In genomic region chr8:79059361-79059760, GRCm38 (mm10) we compare ENCODE assay signal across 17 mouse cellular contexts. TPM values are rescaled to one million over a fixed set of nuclear protein-coding genes. Genes with fewer than 3 reads are reported as not detected.
DNase-seq lines count a peak whose midpoint lies in the region; ATAC-seq and TF ChIP-seq lines count a peak whose summit lies in the region.
"Had no signal": no experiment of that assay in that cellular context is flagged by ENCODE, and none has a peak within 500 bp of the region (broad histone marks: within the 10 kb centered on the region; RNA-seq: fewer than 3 reads in every experiment).

No protein-coding gene starts in this region.

- TF ChIP-seq EP300 in heart, adult 2 months (IDR thresholded peaks at IDR 0.05; ENCODE audit: insufficient read depth, low read depth, low read length): no peak
- TF ChIP-seq EP300 in lung, postnatal 0 days (IDR thresholded peaks at IDR 0.05): no peak
- TF ChIP-seq EP300 in stomach, postnatal 0 days (optimal IDR thresholded peaks at IDR 0.05): no peak

- no peak for TF ChIP-seq POLR2A in heart, adult 2 months (IDR thresholded peaks at IDR 0.05; ENCODE audit: insufficient read depth, low read depth, low read length)
- no peak for TF ChIP-seq POLR2A in embryonic fibroblast, embryonic 13.5 days (IDR thresholded peaks at IDR 0.05; ENCODE audit: low read depth, low read length)

- H3K9me3 ChIP-seq in heart, embryonic 11.5 days (replicated peaks; ENCODE audit: control insufficient read depth, low read length): no peaks in the 10 kb centered on the region
- H3K9me3 ChIP-seq in lung, postnatal 0 days (ENCODE audit: low read length): no peaks in the 10 kb centered on the region
- H3K9me3 ChIP-seq in stomach, postnatal 0 days (ENCODE audit: control insufficient read depth, low read length): no peaks in the 10 kb centered on the region
- H3K9me3 ChIP-seq: embryonic facial prominence, embryonic 15.5 days; heart, embryonic 12.5 days; liver, embryonic 15.5 days; neural tube, embryonic 13.5 days had no signal

- peak; percentile 25; the same call in 1 of the 2 replicates for TF ChIP-seq CTCF in heart, adult 2 months (IDR thresholded peaks at IDR 0.05)
- no peak for TF ChIP-seq CTCF in lung, postnatal 0 days (IDR thresholded peaks at IDR 0.05)
- TF ChIP-seq CTCF in embryonic fibroblast, embryonic 13.5 days (IDR thresholded peaks at IDR 0.05; ENCODE audit: borderline replicate concordance, insufficient read depth, low read length): no peak
- TF ChIP-seq CTCF in stomach, postnatal 0 days (IDR thresholded peaks at IDR 0.05; ENCODE audit: low read depth): peak; percentile 24; the same call in 1 of the 2 replicates

- no peak overlapping the region for H3K27ac ChIP-seq in heart, adult 2 months
- no peak overlapping the region for H3K27ac ChIP-seq in heart, embryonic 11.5 days (ENCODE audit: low read depth, low read length)
- H3K27ac ChIP-seq in lung, postnatal 0 days (ENCODE audit: low read length): no peak overlapping the region
- H3K27ac ChIP-seq in embryonic fibroblast, embryonic 13.5 days (ENCODE audit: insufficient read depth, low read length): peak overlapping the region; percentile 63
- H3K27ac ChIP-seq in stomach, postnatal 0 days (replicated peaks): no peak overlapping the region
- H3K27ac ChIP-seq: hindbrain, postnatal 0 days; liver, embryonic 15.5 days; neural tube, embryonic 13.5 days had no signal

- no peak overlapping the region for H3K4me3 ChIP-seq in heart, adult 2 months
- H3K4me3 ChIP-seq in heart, embryonic 11.5 days (ENCODE audit: low read depth, low read length): no peak overlapping the region
- no peak overlapping the region for H3K4me3 ChIP-seq in lung, postnatal 0 days (ENCODE audit: low read depth, low read length)
- no peak overlapping the region for H3K4me3 ChIP-seq in embryonic fibroblast, embryonic 13.5 days (ENCODE audit: insufficient read depth, low read length)
- no peak overlapping the region for H3K4me3 ChIP-seq in stomach, postnatal 0 days (ENCODE audit: low read depth, low read length)
- H3K4me3 ChIP-seq: embryonic facial prominence, embryonic 15.5 days; heart, embryonic 12.5 days; liver, embryonic 15.5 days; neural tube, embryonic 13.5 days had no signal

- 52% methylated on average over 4 of the region's 4 CpGs for WGBS in heart, adult 2 months
- WGBS in heart, embryonic 11.5 days (ENCODE audit: insufficient replicate concordance): 73% methylated on average over 4 of the region's 4 CpGs
- 56% methylated on average over 4 of the region's 4 CpGs for WGBS in lung, postnatal 0 days
- 58% methylated on average over 4 of the region's 4 CpGs for WGBS in stomach, postnatal 0 days

- no peak for ATAC-seq in heart, embryonic 11.5 days (replicated peaks; ENCODE audit: insufficient number of reproducible peaks, low FRiP score, low TSS enrichment)
- peak; percentile 17 for ATAC-seq in lung, postnatal 0 days
- ATAC-seq in stomach, postnatal 0 days (ENCODE audit: low FRiP score, low TSS enrichment): no peak
- ATAC-seq: forebrain, embryonic 14.5 days; hindbrain, postnatal 0 days had no signal

- H3K27me3 ChIP-seq in heart, adult 2 months (ENCODE audit: control insufficient read depth, insufficient read depth, low read length): no peaks in the 10 kb centered on the region
- no peaks in the 10 kb centered on the region for H3K27me3 ChIP-seq in heart, embryonic 11.5 days (ENCODE audit: control insufficient read depth, insufficient read depth, low read length)
- H3K27me3 ChIP-seq in lung, postnatal 0 days (replicated peaks; ENCODE audit: insufficient read depth, low read length): no peaks in the 10 kb centered on the region
- H3K27me3 ChIP-seq in stomach, postnatal 0 days (ENCODE audit: control insufficient read depth, insufficient read depth, low read length): no peaks in the 10 kb centered on the region
- H3K27me3 ChIP-seq: embryonic facial prominence, embryonic 15.5 days; heart, embryonic 12.5 days; liver, embryonic 15.5 days; neural tube, embryonic 13.5 days had no signal

- no peaks in the 10 kb centered on the region for H3K79me2 ChIP-seq in heart, adult 2 months (replicated peaks; ENCODE audit: control insufficient read depth, insufficient read depth, low read length)

- no peaks in the 10 kb centered on the region for H3K36me3 ChIP-seq in heart, adult 2 months (ENCODE audit: control insufficient read depth, insufficient read depth, low read length)
- peaks cover 19% of the 10 kb centered on the region for H3K36me3 ChIP-seq in heart, embryonic 11.5 days (ENCODE audit: control insufficient read depth, insufficient read depth, low read length)
- no peaks in the 10 kb centered on the region for H3K36me3 ChIP-seq in lung, postnatal 0 days (ENCODE audit: insufficient read depth, low read length)
- H3K36me3 ChIP-seq in stomach, postnatal 0 days (ENCODE audit: control insufficient read depth, insufficient read depth, low read length): no peaks in the 10 kb centered on the region; the same call in 1 of the 2 replicates
- H3K36me3 ChIP-seq: liver, embryonic 15.5 days had no signal

- H3K4me2 ChIP-seq in heart, embryonic 11.5 days: no peak overlapping the region
- no peak overlapping the region for H3K4me2 ChIP-seq in lung, postnatal 0 days (replicated peaks; ENCODE audit: low read depth, low read length)
- H3K4me2 ChIP-seq in stomach, postnatal 0 days (replicated peaks; ENCODE audit: low read depth): no peak overlapping the region
- H3K4me2 ChIP-seq: embryonic facial prominence, embryonic 15.5 days; heart, embryonic 12.5 days; liver, embryonic 15.5 days; neural tube, embryonic 13.5 days had no signal

- intact Hi-C loops in heart, adult 2 months (cut with DNase I): no loop called here

- DNase-seq in heart, adult 2 months: no peak
- no peak for DNase-seq in lung, postnatal 0 days (ENCODE audit: low spot score)
- DNase-seq in lung, postnatal 25 days (ENCODE audit: low spot score): no peak
- DNase-seq in stomach, postnatal 0 days (ENCODE audit: low spot score): no peak
- no peak for DNase-seq in layer of hippocampus, adult 9-10 months (ENCODE audit: low spot score)
- no peak for DNase-seq in thymus, postnatal 14 days
- DNase-seq: adrenal gland, postnatal 10 days; cerebellum, postnatal 14 days; retina, postnatal 1 day had no signal

- H3K9ac ChIP-seq in heart, adult 2 months (ENCODE audit: low read depth, low read length): no peak overlapping the region
- no peak overlapping the region for H3K9ac ChIP-seq in heart, embryonic 11.5 days (ENCODE audit: low read depth, low read length)
- no peak overlapping the region for H3K9ac ChIP-seq in lung, postnatal 0 days (replicated peaks; ENCODE audit: low read depth)
- no peak overlapping the region for H3K9ac ChIP-seq in stomach, postnatal 0 days (ENCODE audit: low read length)
- H3K9ac ChIP-seq: embryonic facial prominence, embryonic 15.5 days; heart, embryonic 12.5 days; liver, embryonic 15.5 days; neural tube, embryonic 13.5 days had no signal

- H3K4me1 ChIP-seq in heart, adult 2 months (ENCODE audit: control insufficient read depth, insufficient read depth, low read length): no peaks in the 10 kb centered on the region
- peaks cover 17% of the 10 kb centered on the region for H3K4me1 ChIP-seq in heart, embryonic 11.5 days (ENCODE audit: control insufficient read depth, insufficient read depth, low read length)
- H3K4me1 ChIP-seq in lung, postnatal 0 days (ENCODE audit: insufficient read depth, low read depth, low read length): no peaks in the 10 kb centered on the region; the same call in 1 of the 2 replicates
- H3K4me1 ChIP-seq in embryonic fibroblast, embryonic 13.5 days (ENCODE audit: control insufficient read depth, insufficient read depth, low read length): peaks cover 10% of the 10 kb centered on the region
- H3K4me1 ChIP-seq in stomach, postnatal 0 days (replicated peaks; ENCODE audit: control insufficient read depth, insufficient read depth): no peaks in the 10 kb centered on the region
- H3K4me1 ChIP-seq: liver, embryonic 15.5 days had no signal

RNA-seq across cellular contexts. Expression of gene Zfp827, which starts 31.1 kb away (rescaled TPM):
- total RNA-seq in heart, adult 2 months (2021): 10 to 100 TPM; 12.8 to 15.8 TPM
- polyA plus RNA-seq in heart, adult 2 months (2012; rRNA removed): 10.5 and 17.0 TPM in 2 replicates
- polyA plus RNA-seq in heart, embryonic 11.5 days (2014; fragmentation: Nextera tagmentation; extraction: Ambion mirVana): 10.5 and 11.3 TPM in 2 replicates
- polyA plus RNA-seq in lung, postnatal 0 days (2015; fragmentation: Nextera tagmentation; extraction: Ambion mirVana): 3.4 and 4.2 TPM in 2 replicates
- 22.9 and 28.8 TPM in 2 replicates for polyA plus RNA-seq in embryonic fibroblast, embryonic 13.5 days (2011; ENCODE audit: insufficient read length, low read depth, missing spikeins)
- polyA plus RNA-seq in stomach, postnatal 0 days (2015; fragmentation: Nextera tagmentation; extraction: Ambion mirVana): 2.9 and 3.2 TPM in 2 replicates

Comparison
In these comparisons a context has a peak if more than half of its experiments do, and no peak if none do; other contexts are left out.
1. CTCF ChIP-seq: peak in heart, adult 2 months (single experiment) and stomach, postnatal 0 days (single experiment); none in lung, postnatal 0 days (single experiment) and embryonic fibroblast, embryonic 13.5 days (single experiment).